Mouse (Mus musculus) embryo, embryonic 10 days (tissue): Measurements from ENCODE around the gene Csk.

Experiments
- DNase-seq: peaks from one replicate; pipeline ENCODE4 v3.0.0-alpha.2; 2015; ENCODE audit warnings: low spot score

Gene Csk

DNA sequence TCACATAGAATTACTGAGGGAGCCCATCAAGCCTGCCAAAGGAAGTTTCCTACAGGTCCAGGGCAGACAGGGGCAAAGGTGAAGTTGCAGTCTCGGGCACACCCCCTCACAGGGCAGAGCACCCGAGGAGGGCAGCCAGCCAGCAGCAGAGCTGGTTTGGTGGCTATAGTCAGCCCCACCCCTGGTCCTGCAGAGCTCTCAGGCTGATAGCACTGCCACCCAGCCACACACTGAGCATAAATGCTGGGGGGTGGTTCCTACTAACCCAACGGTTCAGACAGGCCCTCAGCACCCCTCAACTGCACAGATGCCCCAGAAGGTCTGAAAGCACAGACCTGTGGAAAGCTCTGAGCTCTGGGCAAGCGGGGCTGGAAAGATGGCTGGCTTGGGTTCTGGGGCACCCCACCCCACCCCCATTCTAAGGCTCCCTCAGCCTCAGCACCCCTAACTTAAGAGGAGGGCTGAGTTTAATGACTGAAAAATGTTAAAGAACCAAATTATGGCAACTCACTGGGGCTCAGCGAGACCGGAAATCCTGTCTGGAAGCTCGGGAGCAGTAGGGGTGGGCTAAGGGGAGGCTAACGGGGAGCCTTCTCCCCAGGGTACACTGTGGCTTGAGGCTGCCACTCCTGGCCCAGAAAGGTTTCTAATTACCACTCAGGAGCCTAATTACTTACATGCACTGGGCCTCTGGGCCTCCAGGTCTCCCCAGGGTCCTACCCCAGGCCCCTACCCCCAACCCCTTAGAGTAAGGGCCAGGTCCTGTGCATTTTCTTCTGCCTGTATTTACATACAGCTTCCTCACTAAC, 14.6 kb downstream of the Csk start:
- DNase-seq = no peak

DNA sequence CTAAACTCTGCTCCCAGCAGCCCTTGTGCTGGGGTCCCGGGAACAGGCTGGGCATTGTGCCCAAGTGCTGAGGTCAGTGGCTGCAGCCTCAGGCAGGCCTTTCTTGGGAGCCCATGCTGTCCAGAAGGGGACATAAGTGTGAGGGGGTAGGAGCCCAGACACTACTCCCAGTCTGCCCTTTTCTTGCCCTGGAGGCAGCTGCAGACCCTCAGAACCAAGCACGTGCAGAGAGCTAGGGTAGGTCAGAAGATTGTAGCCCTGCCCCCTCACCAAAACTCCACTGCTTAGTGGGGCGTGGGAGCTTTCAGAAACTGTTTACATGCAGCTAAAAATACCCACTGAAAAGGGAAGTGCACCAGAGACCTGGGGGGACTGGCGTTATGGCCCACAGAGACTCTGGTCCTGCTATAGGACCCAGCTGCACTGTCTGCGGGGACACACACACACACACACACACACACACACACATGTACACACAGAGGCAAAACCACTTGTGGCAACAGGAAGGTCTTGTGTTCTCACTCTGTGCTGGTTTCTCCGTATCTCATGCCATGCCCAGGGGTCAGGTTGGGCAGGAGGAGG, 15.6 kb downstream of the Csk start:
- DNase-seq = no peak

DNA sequence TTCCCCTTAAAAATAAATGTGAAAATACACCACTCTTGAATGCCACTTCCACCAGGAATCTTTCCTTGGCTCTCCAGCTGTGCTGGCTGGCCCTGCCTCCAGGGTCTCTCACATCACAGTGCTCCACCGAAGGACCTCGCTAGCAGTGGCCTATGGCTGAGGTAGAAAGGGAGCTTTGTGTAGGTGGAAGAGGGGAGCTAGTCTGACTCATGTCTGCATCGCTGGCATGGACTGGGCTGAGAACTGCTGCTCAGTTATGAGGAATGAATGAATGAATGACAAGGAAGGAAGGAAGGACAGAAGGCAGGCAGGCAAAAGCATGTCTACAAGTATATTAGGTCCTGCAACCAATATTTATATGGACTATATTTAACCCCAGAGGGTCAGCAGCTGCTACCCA, 16.2 kb downstream of the Csk start:
- DNase-seq = no peak

DNA sequence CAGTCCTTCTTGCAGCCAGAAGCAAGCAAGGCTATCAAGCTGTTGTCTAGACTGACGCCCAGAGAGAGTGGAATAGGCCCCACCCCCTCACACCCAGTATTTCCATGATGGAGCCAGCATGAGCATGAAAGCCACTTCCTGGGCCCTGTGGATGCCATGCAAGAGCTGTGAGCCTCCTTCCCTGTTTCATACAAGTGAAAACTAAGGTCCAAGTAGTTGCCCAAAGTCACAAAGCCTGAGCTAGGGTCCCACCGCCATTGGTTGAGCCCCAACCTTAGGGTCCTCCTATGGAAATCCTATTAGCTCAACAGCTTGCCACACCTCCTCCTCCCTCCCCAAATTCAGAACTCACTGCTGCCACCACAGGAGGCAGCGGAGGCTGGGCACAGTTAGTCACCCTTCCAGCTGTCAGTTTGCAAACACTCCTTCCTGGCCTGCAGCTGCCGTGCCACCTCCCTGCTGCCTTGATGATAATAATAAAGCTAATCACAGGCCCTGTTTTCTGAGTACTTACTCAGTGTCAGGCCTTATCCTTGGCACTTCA, 19.9 kb downstream of the Csk start:
- no peak for DNase-seq

DNA sequence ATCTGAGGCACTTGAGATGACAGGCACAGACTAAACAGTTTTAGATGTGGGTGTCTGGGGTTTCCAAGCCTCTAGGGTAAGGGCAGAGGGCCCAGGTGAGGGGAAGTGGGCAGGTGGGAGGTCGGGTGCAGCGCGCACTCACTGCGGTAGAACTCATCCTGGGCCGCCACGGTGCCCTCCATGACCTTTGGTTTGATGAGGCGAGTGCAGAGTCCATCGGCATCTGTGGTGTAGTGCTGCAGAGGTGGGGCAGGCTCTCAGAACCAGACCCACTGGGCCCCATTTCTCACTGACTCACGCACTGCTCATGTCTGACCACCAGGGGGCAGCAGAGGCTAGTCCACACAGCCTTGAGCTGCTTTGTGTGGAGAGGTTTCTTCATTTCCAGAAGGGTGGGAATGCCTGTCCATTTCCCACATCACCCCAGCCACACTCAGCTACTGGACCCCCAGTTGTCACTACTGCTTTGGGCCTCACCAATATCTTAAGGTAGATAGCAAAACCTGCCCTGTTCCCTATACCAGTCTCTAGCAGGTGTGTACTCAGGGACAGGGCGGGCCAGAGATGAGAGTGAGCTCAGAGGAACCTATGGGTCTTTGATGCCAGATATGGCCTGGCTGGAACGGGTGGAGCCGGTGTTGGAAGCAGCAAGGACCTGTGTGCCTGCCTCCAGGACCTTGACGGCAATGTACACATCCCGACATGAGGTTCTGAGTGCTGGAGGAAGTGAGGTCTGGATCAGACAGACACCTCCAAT, 24.1 kb downstream of the Csk start:
- peak; percentile 76 for DNase-seq

DNA sequence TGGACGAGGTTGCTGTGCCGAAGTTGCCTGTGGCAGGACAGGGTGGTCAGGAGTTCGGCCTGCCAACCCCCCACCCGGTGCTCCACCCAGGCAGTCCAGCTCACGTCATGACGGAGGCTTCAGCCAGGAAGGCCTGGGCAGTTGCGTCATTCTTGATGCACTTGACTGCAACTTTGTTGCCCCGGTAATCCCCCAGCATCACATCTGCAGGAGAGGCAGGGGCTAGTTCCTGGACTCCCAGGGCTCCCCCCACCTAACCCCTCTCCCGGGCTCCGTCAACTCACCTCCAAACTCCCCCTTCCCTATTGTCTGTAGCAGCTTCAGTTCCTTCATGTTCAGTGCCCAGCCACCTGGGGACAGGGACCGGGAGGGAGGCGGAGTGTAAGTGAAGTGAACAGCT, 24.7 kb downstream of the Csk start:
- DNase-seq = no peak

DNA sequence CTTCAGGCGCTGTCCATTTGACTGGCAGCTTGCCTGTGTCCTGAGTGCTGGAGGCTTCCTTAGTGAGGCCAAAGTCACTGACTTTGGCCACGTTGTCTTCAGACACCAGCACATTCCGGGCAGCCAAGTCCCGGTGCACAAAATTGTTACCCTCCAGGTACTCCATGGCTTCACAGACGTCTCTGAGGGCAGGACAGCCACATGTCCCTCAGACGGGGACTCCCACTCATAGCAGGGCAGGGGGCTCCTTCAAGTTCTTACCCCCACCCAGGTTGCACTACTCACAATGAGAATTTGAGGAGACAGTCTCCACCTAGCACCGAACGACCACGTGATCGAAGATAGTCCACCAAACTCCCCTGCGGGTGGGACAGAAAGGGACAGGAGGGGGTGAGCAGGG, 25.5 kb downstream of the Csk start:
- DNase-seq = no peak

DNA sequence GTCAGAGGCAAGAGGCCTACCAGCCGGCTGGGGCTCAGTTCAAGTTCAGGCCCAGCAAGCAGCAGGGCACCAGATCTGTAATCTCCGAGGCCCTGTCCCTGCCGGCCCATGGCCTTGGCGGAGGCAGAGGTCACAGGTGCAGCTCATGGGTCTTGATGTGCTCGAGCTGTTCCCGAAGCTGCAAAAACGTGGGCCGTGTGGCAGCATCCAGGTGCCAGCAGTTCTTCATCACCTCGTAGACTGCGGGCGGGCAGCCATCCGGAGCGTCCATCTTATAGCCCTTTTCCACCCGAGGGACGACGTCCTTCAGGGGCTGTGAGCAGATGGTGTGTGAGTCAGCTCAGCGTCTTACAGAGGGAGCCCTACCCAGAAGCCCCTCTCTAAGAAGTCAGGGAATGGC, 26.2 kb downstream of the Csk start:
- no peak for DNase-seq

DNA sequence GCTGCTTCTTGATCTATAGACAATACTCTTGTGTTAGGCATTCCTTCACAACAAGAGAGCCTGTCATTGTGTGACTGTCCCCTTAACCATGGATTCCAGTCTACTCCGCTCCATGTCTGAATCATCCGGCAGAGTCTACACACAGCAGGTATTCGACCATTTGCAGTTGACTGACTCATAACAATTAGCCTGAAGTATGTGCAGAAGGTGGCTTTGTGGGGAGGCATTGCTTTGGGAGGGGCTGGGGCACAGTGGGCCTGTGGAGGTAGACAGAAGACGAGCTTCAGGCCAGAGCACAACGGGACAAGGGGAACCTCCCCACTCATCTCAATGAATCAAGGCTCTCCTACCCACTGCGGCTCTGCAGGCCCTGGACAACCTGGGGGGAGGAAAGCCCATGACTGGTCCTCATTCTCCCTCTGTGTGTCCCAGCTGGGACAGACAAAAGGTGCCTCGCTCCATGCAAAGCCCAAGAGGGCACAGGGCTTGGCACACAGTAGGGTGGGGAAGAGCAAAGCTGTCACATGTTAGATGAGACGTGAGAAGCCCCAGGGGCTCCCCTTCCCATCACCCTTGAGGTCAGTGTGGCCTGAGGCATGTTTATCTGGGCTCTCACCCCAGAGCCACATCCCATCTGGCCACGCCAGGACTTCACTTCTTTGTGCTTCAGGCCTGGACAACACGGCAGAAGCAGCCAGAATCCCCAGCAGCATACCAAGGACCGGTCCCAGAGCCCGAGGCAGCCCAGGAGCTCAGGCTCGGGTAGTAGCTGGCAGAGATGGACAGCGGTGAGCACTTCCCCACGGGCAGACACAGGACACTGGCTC, 27.5 kb downstream of the Csk start:
- DNase-seq = no peak

DNA sequence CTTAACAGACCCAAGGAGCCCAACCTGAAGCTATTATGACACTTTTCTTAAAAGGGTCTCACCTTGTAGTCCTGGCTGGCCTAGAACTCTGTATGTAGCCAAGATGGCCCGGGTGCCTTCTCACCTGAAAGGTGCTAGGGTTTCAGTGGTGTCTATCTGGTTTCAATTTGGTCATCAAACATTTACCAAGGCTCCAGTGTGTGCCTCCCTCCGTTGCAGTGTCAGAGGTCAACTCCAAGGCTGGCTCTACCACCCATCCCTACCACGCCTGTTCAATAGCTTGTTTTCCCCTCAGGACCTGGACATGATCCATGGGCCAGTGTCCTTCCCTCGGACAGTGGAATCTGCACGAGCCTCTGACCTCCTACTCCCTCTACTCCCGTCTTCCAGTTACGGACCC, 29.1 kb downstream of the Csk start:
- no peak for DNase-seq

DNA sequence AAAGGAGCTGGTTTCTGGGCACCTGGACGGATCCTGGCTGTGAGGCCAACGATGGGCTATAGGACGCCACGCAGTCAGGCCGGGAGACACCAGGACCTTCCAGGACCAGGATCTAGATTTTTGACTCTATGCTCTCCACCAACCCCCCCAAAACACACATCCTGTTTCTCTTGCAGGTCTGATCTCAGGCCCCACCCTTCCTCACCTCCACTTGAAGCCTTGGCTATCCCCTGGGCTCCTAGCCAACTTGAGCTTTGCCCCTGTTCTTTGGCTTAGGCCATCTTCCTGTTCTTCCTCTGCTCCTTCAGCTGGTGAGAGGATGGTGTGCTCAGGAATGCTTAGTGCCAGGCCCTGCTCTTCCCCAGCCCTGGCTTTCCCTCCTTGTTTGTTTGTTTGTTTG, 32.8 kb downstream of the Csk start, which contains the start of gene Lman1l:
Lman1l (minus strand) TSS at position 101 of the 400 bp plus-strand sequence.
- DNase-seq = no peak

DNA sequence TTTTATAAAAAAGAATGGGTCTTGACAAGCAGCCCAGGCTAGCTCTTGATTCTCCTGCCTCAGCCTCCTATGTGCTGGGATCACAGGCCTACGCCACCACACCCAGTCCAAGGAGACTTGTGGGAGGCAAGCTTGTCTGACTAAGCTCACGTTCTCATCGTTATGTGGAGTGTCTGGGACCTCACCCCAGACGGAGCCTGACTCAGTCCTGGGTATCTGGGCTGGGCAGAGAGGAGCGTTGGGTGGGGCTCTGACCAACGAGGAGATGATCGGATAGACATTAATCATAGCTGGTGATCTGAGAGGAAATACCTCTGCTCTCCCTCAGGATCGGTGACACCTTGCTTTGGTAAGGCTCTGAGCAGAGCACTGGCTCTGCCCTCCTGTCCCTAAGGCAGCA, 34.6 kb downstream of the Csk start:
- no peak for DNase-seq

DNA sequence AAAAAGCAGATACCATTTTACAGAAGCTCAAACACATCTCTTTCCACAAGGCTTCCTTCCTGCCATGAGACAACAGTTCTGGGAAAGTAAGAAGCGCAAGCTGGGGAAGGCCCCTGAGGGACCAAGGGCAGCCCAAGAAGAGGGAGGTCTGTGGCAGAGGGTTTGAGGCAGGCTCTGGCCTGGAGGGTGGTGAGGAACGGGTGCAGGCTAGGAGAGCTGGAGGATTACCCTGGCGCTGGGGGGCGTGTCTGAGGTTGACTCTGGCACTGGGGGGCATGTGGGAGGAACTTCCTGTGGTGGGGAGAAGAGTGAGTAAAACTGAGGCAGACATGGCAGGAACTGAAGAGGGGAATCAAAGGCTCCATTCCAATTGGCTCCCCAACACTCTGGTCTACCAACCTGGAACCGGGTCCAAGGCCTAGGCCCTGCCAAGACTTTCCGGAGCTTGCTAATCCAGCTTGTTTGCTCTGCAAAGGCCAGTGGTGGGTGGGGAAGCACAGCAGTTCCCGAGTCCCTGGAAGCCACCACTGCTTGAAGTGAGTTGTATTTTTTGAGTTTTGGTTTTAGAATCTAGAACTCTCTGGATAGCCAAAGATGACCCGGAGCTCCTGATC, 35.8 kb downstream of the Csk start:
- DNase-seq = no peak

DNA sequence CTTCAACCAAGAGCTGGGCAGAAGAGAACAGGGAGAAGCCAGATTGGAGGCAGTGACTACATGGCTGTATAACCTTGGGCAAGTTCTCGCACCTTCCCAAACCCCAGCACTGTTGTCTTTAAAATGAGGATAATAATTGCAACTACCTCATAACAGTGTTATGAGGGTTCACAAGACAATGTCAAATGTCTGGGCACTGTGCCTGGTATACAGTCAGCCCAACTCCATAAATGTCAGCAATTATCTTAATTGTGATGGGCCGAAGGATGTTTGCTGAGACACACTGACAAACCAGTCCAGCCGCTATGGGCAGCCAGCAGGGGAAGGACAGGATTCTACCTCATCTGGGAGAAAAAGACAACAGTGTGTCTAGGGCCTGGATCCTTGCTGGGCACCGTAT, 38.6 kb downstream of the Csk start:
- DNase-seq = no peak

DNA sequence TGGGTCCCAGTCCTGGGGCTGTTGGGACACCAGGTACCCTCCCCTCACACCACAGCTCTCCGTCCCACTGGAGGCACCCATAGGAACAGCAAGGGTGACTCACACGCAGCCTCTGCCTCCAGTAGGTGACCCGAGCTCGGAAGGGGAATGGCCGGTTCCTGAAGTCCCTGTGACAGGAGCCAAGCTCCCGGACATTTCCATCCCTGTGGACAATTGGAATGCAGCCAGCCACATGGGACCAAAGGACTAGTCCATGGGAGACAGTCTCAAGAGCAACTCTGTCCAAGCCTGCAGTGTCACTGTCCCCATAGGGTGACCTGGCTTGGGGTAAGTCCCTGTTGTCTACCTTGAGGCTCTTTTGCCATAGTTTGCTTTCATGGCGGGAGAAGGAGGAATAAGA, 39.5 kb downstream of the Csk start:
- no peak for DNase-seq

DNA sequence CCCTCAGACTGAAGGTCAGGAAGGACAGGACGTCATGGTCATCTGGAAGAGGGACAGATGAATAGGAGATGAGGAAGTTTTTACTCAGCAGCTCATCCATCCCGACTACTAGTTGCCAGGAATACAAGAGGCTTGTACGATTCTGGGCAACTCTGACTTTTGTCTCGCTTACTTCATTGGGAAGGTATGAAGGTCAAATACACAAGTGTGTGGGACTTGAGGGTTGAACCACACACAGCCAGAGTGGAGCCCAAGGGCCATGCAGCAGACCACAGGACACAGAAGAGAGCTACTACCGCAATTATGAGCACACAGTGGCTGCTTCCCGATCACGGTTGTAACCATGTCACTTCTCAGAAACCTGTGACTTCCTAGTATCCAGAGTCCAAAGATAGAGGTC, 40.8 kb downstream of the Csk start:
- DNase-seq = no peak

DNA sequence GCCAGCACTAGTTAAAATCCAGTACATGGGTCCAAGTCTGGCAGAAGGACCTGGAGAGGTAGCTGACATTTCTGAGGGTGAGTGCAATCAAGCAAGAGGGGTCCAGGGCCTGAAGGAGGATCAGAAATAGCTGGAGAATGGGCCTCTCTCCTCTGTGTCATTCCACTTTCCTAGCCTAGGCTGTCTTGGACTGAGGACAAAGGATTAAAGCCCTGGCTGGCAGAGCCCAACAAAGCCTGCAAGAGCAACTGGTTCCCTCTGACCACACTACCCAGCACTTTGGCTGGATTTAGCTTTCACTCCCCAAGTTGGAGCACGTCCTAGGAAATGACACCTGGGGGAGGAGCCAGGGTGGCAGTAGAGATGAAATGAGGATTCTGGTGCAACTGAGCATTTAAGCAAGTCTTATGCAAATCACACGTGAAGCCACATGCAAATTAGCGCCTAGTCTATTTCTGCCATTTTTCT, 43.0 kb downstream of the Csk start:
- DNase-seq = no peak

DNA sequence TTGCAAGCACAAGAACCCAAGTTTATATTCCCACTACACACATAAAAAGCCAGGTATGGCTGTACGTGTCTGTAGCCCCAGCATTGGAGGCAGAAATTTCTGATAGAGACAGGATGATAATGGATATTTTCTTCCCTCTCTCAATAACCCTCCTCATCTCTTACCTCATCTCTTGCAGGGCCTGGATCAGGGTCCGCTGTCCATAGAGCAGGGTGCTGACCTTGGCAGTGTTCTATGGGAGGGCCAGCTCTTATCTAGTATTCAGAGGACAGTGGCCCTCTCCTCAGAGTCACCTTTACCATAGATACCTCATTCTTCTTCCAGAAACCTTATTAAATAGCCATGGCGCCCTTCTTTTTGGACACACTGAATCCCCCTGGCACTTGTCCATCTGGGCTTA, 43.6 kb downstream of the Csk start:
- no peak for DNase-seq

DNA sequence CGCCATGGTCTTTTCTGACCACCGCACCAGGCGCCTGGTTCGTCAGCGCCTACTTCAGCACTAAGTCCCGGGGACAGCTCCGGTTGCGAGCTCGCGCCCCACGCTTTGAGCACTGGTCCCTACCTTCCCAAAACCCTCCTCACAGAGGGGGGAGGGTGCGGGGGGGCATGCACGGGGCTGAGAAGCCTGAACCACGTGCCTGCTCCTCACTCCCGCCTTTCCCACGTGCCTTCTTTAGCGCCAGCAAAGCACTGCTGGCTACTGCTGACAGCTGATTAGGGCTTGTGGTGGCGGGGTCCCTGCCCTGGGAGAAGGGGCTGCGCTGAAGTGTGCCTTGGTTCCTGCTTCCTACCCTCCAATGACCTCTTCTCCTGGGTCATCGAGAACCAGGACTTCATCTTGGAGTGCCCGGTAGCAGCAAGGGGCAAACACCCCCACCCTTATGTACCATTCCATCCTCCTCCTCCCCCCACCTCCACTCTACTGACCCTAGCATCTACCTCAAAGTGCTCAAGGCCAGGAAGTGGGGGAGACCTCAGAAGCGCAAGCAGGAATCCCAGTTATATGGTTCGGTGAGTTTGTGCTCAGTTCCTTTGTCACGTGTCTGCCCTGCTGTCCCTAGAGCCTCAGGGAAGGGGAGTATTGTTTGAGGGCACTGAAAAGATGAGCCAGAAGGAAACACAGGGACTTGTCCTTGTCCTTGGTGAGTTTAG, 47.1 kb downstream of the Csk start, which contains the start of gene Cplx3:
Cplx3 (minus strand) TSS at position 143 of the 713 bp plus-strand sequence.
- peak; percentile 80 for DNase-seq

DNA sequence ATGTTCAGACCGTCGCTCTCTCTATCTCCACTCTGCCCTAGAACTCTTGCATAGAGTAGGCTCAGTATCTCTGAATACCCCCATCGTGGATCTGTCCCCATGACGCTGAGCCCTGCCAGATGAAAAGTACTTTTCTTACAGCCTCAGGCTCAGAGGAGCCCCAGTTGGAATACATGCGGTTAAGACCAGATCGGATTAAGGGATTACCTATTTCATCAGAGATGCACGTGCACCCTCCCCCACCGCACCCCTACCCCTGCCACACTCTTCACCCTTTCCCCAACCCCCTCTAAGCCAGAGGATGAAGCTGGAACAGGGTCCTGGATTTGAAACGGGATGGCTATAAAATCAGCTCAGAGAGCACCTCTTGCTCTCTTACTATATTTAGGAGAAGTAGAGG, 47.9 kb downstream of the Csk start:
- no peak for DNase-seq

DNA sequence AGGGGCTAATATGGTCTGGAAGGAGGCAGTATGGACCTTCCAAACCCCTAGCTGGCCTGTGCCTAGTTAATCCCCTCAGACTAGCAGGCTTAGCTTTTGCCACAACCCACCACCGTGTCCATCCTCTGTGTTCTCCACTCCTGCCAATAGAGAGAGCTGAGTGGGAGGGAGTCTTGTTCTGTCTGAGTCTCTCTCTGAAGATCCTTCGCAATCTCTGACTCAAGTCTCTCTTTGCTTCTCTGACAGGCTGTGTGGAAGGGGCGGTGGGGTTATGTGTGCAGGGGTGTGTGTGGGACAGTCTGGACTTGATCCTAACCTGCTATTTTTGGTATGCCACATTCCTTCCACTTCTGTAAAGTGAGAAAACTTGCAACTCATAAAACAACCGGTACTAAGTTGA, 48.6 kb downstream of the Csk start:
- DNase-seq = no peak
